Mouse (Mus musculus): Measurements from ENCODE around the gene Zfp280b.

DNA sequence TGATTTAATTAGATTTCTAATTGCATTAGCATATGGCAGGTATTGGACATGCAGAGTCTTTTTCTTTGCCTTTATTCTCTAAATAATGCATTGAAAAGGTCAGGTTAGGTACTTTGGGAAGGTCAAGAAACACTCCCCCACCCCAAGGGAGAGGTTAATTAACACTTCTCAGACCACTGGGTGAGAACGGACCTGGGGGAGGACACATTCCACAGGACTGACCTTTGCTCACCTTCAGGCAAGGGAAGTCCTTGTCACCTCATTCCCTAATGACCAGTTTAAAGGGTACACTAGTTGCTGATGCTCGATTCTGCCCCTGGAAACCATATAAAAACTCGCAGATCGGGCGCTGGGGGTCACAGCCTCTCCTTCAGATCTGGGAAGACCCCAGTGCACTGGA, 3.2 kb upstream of the Zfp280b start:
- TF ChIP-seq CTCF (IDR thresholded peaks at IDR 0.05; ENCODE audit: low read depth): no peak
- no peak for TF ChIP-seq EP300 (optimal IDR thresholded peaks at IDR 0.05)
